Mouse (Mus musculus) thymus, postnatal 0 days (tissue): ENCODE measurements around the gene Olfr243. TPM values are rescaled to one million over a fixed set of nuclear protein-coding genes. Genes with fewer than 3 reads are reported as not detected.
A peak's percentile ranks its signal among the peaks of the same experiment; 100 is the strongest.
"Not testable (repeated sequence)": the region's sequence is repeated elsewhere in the genome, so short reads cannot be mapped to it uniquely, and the experiment has no call there.

ENCODE experiments used
- DNase-seq: peaks from one replicate; pipeline ENCODE4 v3.0.0-alpha.2; 2015; ENCODE audit warnings: low spot score
- polyA plus RNA-seq: library from polyadenylated mRNA; unstranded; fragments of >200 nt; fragmentation: Nextera tagmentation; extraction: Ambion mirVana; gene quantifications from 2 replicates; pipeline ENCODE4 v1.2.1, GENCODE M21; 2015

Gene Olfr243
- polyA plus RNA-seq, result not detected in 2 replicates

DNA sequence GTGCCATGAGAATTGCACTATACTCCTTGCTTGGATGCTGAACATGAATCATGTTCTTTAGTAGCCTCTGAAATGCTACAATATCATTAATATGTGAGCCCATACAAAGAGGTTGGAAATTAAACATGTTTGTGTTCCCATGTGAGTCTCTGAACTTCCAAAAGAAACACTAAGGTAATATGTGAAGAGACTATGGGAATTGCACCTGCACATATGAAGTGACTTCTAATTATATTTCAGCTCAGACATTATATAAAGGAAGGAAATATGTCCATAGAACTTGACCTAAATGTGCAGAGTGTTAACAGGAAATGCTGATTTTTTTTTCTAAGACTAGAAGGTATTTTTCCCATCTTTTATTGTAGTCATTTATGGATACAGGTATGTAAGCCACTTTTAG lies at the start of gene Olfr243:
Olfr243 (plus strand) TSS at position 301 of the 400 bp plus-strand sequence.
- DNase-seq, result no peak

DNA sequence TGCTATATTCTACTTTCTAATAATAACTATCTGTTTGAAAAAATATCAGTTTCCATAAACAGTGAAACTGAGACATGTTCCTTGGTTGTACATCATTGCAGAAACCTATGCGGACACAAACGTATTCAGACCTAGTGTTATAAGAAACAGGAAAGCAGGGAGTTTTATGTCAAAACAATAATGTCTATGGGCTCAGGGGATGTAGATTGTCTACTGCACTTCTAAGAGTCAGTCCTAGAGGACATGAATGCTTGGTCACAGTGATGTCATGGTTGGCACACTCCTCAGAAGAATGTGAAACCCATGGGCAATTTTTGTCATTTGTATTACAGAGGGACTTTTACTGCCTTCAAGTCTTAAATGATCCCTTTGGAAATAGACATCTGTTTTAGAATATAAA lies 43.4 kb upstream of the Olfr243 start, which contains the start of gene Olfr624:
Olfr624 (minus strand) TSS at position 101 of the 400 bp plus-strand sequence.
- DNase-seq, result no peak

DNA sequence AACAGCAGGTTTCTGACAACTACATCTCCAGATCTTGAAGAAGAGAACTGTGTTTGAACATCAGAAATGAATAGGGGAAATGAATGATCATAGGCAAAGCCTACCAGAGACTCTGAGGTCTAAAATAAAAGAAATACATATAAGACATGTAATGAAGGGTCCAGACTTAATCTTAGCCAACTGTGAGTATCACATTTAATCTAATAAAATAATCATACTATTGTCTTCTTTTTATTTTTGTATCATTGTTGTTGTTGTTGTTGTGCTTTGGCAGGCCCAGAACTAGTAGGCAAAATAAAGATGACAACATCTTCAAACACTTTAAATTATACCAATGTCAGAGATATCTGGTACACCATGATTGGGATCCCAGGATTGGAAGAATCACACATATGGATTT lies 32.1 kb upstream of the Olfr243 start, which contains the start of gene Olfr625-ps1:
Olfr625-ps1 (plus strand) TSS at position 301 of the 400 bp plus-strand sequence.
- no peak for DNase-seq

DNA sequence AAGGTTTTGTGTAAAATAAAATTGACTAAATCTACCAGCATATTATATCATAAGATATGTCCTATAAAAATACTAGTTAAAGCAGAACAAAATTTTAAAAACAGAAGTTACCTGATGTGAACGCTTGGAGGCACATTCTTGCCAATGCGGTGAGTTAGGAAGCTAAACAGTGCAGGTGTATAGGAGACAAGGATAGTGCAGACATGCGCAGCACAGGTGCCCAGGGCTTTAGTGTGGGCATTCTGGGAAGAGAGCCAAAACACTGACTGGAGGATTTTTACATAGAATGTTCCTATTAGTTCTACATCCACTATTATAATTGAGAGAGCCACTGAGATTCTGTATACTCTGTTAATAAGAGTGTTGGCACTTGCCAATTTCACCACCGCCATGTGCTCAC lies 15.0 kb upstream of the Olfr243 start:
- no peak for DNase-seq

DNA sequence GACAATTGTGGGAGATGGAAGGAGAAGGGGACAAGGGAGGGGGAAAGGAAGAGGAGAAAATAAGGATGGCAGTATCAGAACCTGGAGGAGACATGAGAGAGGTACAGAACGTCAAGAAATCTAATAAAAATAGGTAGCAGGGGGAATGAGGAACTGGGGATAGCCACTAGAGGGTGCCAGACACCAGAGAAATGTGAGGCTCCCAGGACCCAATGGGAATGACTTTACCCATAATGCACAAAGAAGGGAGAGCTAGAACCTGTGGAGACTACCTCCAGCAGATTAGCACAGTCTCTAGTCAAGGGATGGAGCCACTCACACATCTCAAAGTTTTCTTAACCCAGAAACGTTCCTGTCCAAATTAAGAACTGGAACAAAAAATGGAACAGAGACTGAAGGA lies 2.4 kb upstream of the Olfr243 start:
- peak; percentile 42 for DNase-seq

DNA sequence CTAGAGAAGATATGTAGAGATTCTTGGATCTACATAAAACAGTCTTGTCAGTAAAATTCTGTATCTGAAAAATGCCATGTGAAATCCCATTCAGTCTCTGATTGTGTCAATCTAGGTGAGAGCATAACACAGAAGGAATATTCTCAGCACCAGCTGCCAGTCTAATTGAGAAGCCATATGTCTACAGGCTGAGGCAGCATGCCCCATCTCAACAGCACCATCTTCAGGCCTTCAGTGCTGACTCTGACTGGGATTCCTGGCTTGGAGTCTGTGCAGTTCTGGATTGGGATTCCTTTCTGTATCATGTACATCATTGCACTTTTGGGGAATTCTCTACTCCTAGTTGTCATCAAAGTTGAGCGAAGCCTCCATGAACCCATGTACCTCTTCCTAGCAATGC lies 1.9 kb downstream of the Olfr243 start:
- not testable (repeated sequence) for DNase-seq

DNA sequence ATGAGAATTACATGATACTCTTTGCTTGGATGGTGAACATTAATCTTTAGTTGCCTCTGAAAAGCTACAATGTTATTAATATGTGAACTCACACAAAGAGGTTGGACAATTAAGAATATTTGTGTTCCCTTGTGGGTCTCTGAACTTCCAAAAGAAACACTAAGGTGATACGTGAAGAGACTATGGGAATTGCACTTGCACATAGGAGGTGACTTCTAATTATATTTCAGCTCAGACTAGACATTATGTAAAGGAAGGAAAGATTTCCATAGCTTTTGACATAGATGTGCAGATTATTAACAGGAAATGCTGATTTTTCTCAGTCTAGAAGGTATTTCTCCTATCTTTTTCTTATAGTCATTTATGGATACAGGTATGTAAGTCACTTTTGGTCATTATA lies 15.6 kb downstream of the Olfr243 start, which contains the start of gene Olfr628:
Olfr628 (plus strand) TSS at position 301 of the 400 bp plus-strand sequence.
- no peak for DNase-seq

DNA sequence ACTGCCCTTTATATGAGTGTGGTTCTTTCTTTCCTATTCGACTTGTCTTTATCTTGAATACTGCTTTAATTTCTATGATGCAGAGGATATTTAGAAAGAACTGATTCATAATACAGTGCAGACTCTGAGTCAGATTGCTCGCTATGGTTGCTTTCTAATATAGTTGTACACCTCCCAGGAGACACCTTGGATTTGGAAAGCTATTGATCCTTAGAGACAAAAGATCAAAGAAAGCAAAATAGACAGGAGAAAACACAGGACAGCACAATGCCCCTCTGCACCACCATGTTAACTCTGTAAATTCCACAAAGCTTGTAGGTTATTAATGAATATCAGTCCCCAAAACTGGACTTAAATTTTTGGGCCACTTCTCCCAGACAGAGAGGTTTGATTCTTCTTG lies 30.4 kb downstream of the Olfr243 start, which contains the start of gene Olfr629:
Olfr629 (minus strand) TSS at position 101 of the 400 bp plus-strand sequence.
- DNase-seq, result no peak

DNA sequence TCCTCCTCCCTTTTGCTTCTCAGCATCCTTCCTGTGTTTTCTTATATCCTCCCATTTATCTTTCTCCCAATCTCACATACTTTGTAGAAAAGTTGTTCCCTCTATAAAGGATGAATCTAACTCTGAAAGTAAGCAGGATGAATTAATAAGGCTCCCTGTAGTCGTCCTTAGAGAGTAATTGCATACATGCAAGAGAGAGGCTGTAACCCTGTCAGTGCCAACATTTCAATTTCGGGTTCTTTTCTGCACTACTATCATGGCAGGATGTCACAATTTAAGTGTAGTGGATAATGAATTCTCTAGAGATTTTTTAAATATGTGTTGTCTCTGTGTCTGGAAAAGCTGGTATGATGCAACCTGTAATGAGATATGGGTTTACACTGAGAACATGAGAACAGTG lies 42.8 kb downstream of the Olfr243 start, which contains the start of gene Olfr630:
Olfr630 (minus strand) TSS at position 101 of the 400 bp plus-strand sequence.
- no peak for DNase-seq

DNA sequence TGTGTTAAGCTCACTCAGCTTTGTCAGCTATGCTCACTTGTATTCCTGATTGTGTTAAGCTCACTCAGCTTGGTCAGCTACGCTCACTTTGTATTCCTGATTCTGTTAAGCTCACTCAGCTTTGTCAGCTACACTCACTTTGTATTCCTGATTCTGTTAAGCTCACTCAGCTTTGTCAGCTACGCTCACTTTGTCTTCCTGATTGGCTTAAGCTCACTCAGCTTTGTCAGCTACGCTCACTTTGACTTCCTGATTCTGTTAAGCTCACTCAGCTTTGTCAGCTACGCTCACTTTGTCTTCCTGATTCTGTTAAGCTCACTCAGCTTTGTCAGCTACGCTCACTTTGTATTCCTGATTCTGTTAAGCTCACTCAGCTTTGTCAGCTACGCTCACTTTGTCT lies 47.7 kb downstream of the Olfr243 start:
- DNase-seq, result peak; percentile 22

DNA sequence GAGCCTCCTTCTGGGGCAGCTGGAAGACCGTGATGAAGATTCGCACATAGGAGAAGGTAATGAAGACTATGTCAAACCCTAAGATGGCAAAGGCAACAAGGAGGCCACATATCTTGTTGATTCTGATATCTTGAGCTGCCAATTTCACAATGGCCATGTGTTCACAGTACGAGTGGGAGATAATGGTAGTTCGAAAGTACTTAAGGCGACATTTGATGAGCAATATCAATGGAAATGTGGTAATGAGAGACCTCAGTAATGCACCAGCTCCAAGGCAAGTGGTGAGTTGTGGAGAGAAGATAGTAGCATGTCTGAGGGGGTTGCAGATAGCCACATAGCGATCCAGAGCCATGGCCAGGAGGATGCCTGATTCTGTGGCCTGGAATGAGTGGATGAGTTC lies 53.2 kb downstream of the Olfr243 start:
- not testable (repeated sequence) for DNase-seq

Other genes starting within 250 kb of the Olfr243 start
- not detected in 2 replicates for gene Olfr608, start 244.8 kb upstream of the Olfr243 start, polyA plus RNA-seq
- gene Olfr609, start 216.6 kb upstream of the Olfr243 start, polyA plus RNA-seq, result not detected in 2 replicates
- not detected in 2 replicates for gene Olfr610, start 202.5 kb upstream of the Olfr243 start, polyA plus RNA-seq
- gene Olfr611, start 193.8 kb upstream of the Olfr243 start, polyA plus RNA-seq, result not detected in 2 replicates
- gene Olfr612, start 172.0 kb upstream of the Olfr243 start, polyA plus RNA-seq, result not detected in 2 replicates
- gene Olfr613, start 166.6 kb upstream of the Olfr243 start, polyA plus RNA-seq, result not detected in 2 replicates
- gene Olfr615, start 158.6 kb upstream of the Olfr243 start, polyA plus RNA-seq, result not detected in 2 replicates
- not detected in 2 replicates for gene Olfr616, start 145.5 kb upstream of the Olfr243 start, polyA plus RNA-seq
- gene Olfr617, start 141.6 kb upstream of the Olfr243 start, polyA plus RNA-seq, result not detected in 2 replicates
- gene Olfr618, start 124.6 kb upstream of the Olfr243 start, polyA plus RNA-seq, result not detected in 2 replicates
- not detected in 2 replicates for gene Olfr619, start 114.1 kb upstream of the Olfr243 start, polyA plus RNA-seq
- gene Olfr620, start 102.1 kb upstream of the Olfr243 start, polyA plus RNA-seq, result not detected in 2 replicates
- not detected in 2 replicates for gene Olfr622, start 72.0 kb upstream of the Olfr243 start, polyA plus RNA-seq
- gene Olfr623, start 51.0 kb upstream of the Olfr243 start, polyA plus RNA-seq, result not detected in 2 replicates
- not detected in 2 replicates for gene Olfr624, start 43.5 kb upstream of the Olfr243 start, polyA plus RNA-seq
- not detected in 2 replicates for gene Olfr625-ps1, start 32.0 kb upstream of the Olfr243 start, polyA plus RNA-seq
- not detected in 2 replicates for gene Olfr628, start 15.7 kb downstream of the Olfr243 start, polyA plus RNA-seq
- not detected in 2 replicates for gene Olfr629, start 30.3 kb downstream of the Olfr243 start, polyA plus RNA-seq
- gene Olfr630, start 42.7 kb downstream of the Olfr243 start, polyA plus RNA-seq, result not detected in 2 replicates
- not detected in 2 replicates for gene Olfr69, start 56.9 kb downstream of the Olfr243 start, polyA plus RNA-seq
- not detected in 2 replicates for gene Olfr68, start 65.0 kb downstream of the Olfr243 start, polyA plus RNA-seq
- not detected in 2 replicates for gene Olfr67, start 77.2 kb downstream of the Olfr243 start, polyA plus RNA-seq
- gene Hbb-bt, start 99.3 kb downstream of the Olfr243 start, polyA plus RNA-seq, result 224 and 268 TPM in 2 replicates
- 1,063 and 1,204 TPM in 2 replicates for gene Hbb-bs, start 113.4 kb downstream of the Olfr243 start, polyA plus RNA-seq
- not detected in 2 replicates for gene Hbb-bh2, start 125.8 kb downstream of the Olfr243 start, polyA plus RNA-seq
- 0.88 and 1.3 TPM in 2 replicates for gene Hbb-bh1, start 128.5 kb downstream of the Olfr243 start, polyA plus RNA-seq
- 2.1 and 2.6 TPM in 2 replicates for gene Hbb-y, start 138.5 kb downstream of the Olfr243 start, polyA plus RNA-seq
- not detected in 2 replicates for gene Olfr66, start 171.6 kb downstream of the Olfr243 start, polyA plus RNA-seq
- gene Olfr64, start 179.8 kb downstream of the Olfr243 start, polyA plus RNA-seq, result not detected in 2 replicates
- gene Olfr65, start 188.8 kb downstream of the Olfr243 start, polyA plus RNA-seq, result not detected in 2 replicates
- not detected in 2 replicates for gene Olfr631, start 214.2 kb downstream of the Olfr243 start, polyA plus RNA-seq
- gene Olfr632, start 219.7 kb downstream of the Olfr243 start, polyA plus RNA-seq, result not detected in 2 replicates
- not detected in 2 replicates for gene Olfr633, start 229.8 kb downstream of the Olfr243 start, polyA plus RNA-seq